Mouse (Mus musculus) CH12.LX (cell line): ENCODE data around the gene Cggbp1. TPM values are rescaled to one million over a fixed set of nuclear protein-coding genes. Genes with fewer than 3 reads are reported as not detected.

Experiments
- DNase-seq: peaks from one replicate; pipeline ENCODE4 v3.0.0-alpha.2; 2013; ENCODE audit errors: extremely low read depth
- H3K27ac ChIP-seq: 2 replicates; pipeline ENCODE4 v1.5.1; 2012; ENCODE audit warnings: low read depth, mild to moderate bottlenecking, control low read depth, moderate library complexity; ENCODE audit not compliant: insufficient read depth
- H3K27me3 ChIP-seq: replicated peaks from 2 replicates; pipeline ENCODE3; 2012; ENCODE audit warnings: inconsistent platforms
- H3K36me3 ChIP-seq, 2 experiments: replicated peaks in 1 of 2; 2 replicates each; pipeline versions ENCODE3 to v1.6.1; 2012; ENCODE audit warnings: inconsistent platforms in 1 of 2, low read length in 1 of 2, mild to moderate bottlenecking in 1 of 2, mixed read lengths in 1 of 2, moderate library complexity in 1 of 2; ENCODE audit not compliant: control insufficient read depth in 1 of 2, insufficient read depth in 1 of 2
- H3K4me1 ChIP-seq, 2 experiments: 2 replicates each; pipeline ENCODE4 v1.6.1; 2012; ENCODE audit warnings: inconsistent platforms in 1 of 2, moderate library complexity in 1 of 2; ENCODE audit not compliant: insufficient read depth in 2 of 2, control insufficient read depth in 1 of 2
- H3K4me2 ChIP-seq: 2 replicates; pipeline ENCODE4 v1.6.1; 2012; ENCODE audit warnings: low read depth, mild to moderate bottlenecking, control low read depth; ENCODE audit not compliant: poor library complexity, insufficient read depth, severe bottlenecking
- H3K4me3 ChIP-seq, 3 experiments: fragments of 150-350 bp in 1 of 3; sonication (generic) in 1 of 3; replicated peaks in 1 of 3; 2 replicates each; pipeline versions ENCODE3 to v1.5.1; 2011 to 2012; ENCODE audit warnings: low read depth in 2 of 3, low read length in 2 of 3, mild to moderate bottlenecking in 2 of 3, moderate library complexity in 2 of 3, control low read depth in 1 of 3, improper control_type of control experiment in 1 of 3, inconsistent platforms in 1 of 3, mixed read lengths in 1 of 3; ENCODE audit not compliant: poor library complexity in 1 of 3
- H3K79me2 ChIP-seq: replicated peaks from 2 replicates; pipeline ENCODE4 v1.6.1; 2012; ENCODE audit warnings: mild to moderate bottlenecking, moderate library complexity; ENCODE audit not compliant: control insufficient read depth, poor library complexity, insufficient read depth, severe bottlenecking; ENCODE audit errors: extremely low read depth
- H3K9ac ChIP-seq: 2 replicates; pipeline ENCODE4 v1.6.1; 2012; ENCODE audit warnings: low read depth, mild to moderate bottlenecking, control low read depth, moderate library complexity; ENCODE audit not compliant: insufficient read depth
- H3K9me3 ChIP-seq: replicated peaks from 2 replicates; pipeline ENCODE3; 2012; ENCODE audit warnings: low read length, inconsistent platforms, mixed read lengths
- BHLHE40 ChIP-seq: IDR thresholded peaks from 2 replicates; pipeline ENCODE4 v1.6.1; 2011; ENCODE audit warnings: mild to moderate bottlenecking, low read depth, low read length, improper control_type of control experiment
- CHD1 ChIP-seq: IDR thresholded peaks from 2 replicates; pipeline ENCODE4 v1.6.1; 2012; ENCODE audit warnings: low read depth, low read length, improper control_type of control experiment, inconsistent platforms
- CTCF ChIP-seq, 2 experiments: IDR thresholded peaks in 1 of 2; conservative IDR thresholded peaks in 1 of 2; 2 replicates each; pipeline ENCODE4 v1.5.1; 2011 to 2012; ENCODE audit warnings: low read depth in 2 of 2, low read length in 2 of 2, improper control_type of control experiment in 1 of 2, inconsistent platforms in 1 of 2, mild to moderate bottlenecking in 1 of 2, moderate library complexity in 1 of 2
- E2F4 ChIP-seq: IDR thresholded peaks from 2 replicates; pipeline ENCODE4 v1.6.1; 2011; ENCODE audit warnings: low read depth, low read length, improper control_type of control experiment; ENCODE audit not compliant: insufficient replicate concordance
- ELF1 ChIP-seq: IDR thresholded peaks from 2 replicates; pipeline ENCODE4 v1.6.1; 2014; ENCODE audit warnings: low read depth, mild to moderate bottlenecking, inconsistent platforms, low read length, improper control_type of control experiment
- EP300 ChIP-seq: IDR thresholded peaks from 2 replicates; pipeline ENCODE4 v1.6.1; 2011; ENCODE audit warnings: low read length, improper control_type of control experiment
- ETS1 ChIP-seq: conservative IDR thresholded peaks from 2 replicates; pipeline ENCODE4 v1.6.1; 2012; ENCODE audit warnings: low read depth, mild to moderate bottlenecking, inconsistent platforms, low read length, improper control_type of control experiment, moderate library complexity
- GABPA ChIP-seq: IDR thresholded peaks from 2 replicates; pipeline ENCODE4 v1.6.1; 2012; ENCODE audit warnings: low read depth, low read length, improper control_type of control experiment, inconsistent platforms; ENCODE audit not compliant: insufficient replicate concordance
- HCFC1 ChIP-seq: IDR thresholded peaks from 2 replicates; pipeline ENCODE4 v1.6.1; 2012; ENCODE audit warnings: low read depth, mild to moderate bottlenecking, inconsistent platforms, low read length, improper control_type of control experiment
- IRF4 ChIP-seq: IDR thresholded peaks from 2 replicates; pipeline ENCODE4 v1.6.1; 2014; ENCODE audit warnings: low read depth, mild to moderate bottlenecking, inconsistent platforms, low read length, improper control_type of control experiment
- JUN ChIP-seq: IDR thresholded peaks from 2 replicates; pipeline ENCODE4 v1.6.1; 2011; ENCODE audit warnings: low read depth, mild to moderate bottlenecking, low read length, improper control_type of control experiment, moderate library complexity; ENCODE audit not compliant: insufficient read depth
- JUND ChIP-seq: conservative IDR thresholded peaks from 2 replicates; pipeline ENCODE4 v1.6.1; 2011; ENCODE audit warnings: low read depth, low read length, improper control_type of control experiment
- KAT2A ChIP-seq: IDR thresholded peaks from 2 replicates; pipeline ENCODE4 v1.6.1; 2012; ENCODE audit warnings: low read length, improper control_type of control experiment, inconsistent platforms; ENCODE audit not compliant: insufficient replicate concordance
- MAFK ChIP-seq: IDR thresholded peaks from 2 replicates; pipeline ENCODE4 v1.6.1; 2011; ENCODE audit warnings: low read length, improper control_type of control experiment; ENCODE audit not compliant: insufficient replicate concordance
- MXI1 ChIP-seq: IDR thresholded peaks from 2 replicates; pipeline ENCODE4 v1.6.1; 2011; ENCODE audit warnings: mild to moderate bottlenecking, low read depth, low read length, improper control_type of control experiment
- MYC ChIP-seq: IDR thresholded peaks from 2 replicates; pipeline ENCODE4 v1.6.1; 2011; ENCODE audit warnings: low read depth, mild to moderate bottlenecking, improper control_type of control experiment, low read length
- NRF1 ChIP-seq: IDR thresholded peaks from 2 replicates; pipeline ENCODE4 v1.6.1; 2014; ENCODE audit warnings: low read depth, mild to moderate bottlenecking, inconsistent platforms, low read length, improper control_type of control experiment, moderate library complexity
- POLR2A ChIP-seq: IDR thresholded peaks from 2 replicates; pipeline ENCODE4 v1.6.1; 2011; ENCODE audit warnings: low read depth, mild to moderate bottlenecking, improper control_type of control experiment, low read length
- POLR2AphosphoS2 ChIP-seq: IDR thresholded peaks from 2 replicates; pipeline ENCODE4 v1.6.1; 2011; ENCODE audit warnings: low read depth, low read length, improper control_type of control experiment
- RAD21 ChIP-seq: IDR thresholded peaks from 2 replicates; pipeline ENCODE4 v1.6.1; 2011; ENCODE audit warnings: low read depth, mild to moderate bottlenecking, low read length, improper control_type of control experiment, moderate library complexity
- SIN3A ChIP-seq: IDR thresholded peaks from 2 replicates; pipeline ENCODE4 v1.6.1; 2012; ENCODE audit warnings: low read length, improper control_type of control experiment, inconsistent platforms
- SMC3 ChIP-seq: IDR thresholded peaks from 2 replicates; pipeline ENCODE4 v1.6.1; 2011; ENCODE audit warnings: low read depth, low read length, improper control_type of control experiment
- TBP ChIP-seq: conservative IDR thresholded peaks from 2 replicates; pipeline ENCODE4 v1.6.1; 2011; ENCODE audit warnings: low read depth, low read length, improper control_type of control experiment
- UBTF ChIP-seq: IDR thresholded peaks from 2 replicates; pipeline ENCODE4 v1.6.1; 2012; ENCODE audit warnings: low read depth, mild to moderate bottlenecking, inconsistent platforms, low read length, improper control_type of control experiment, moderate library complexity
- USF1 ChIP-seq: IDR thresholded peaks from 2 replicates; pipeline ENCODE4 v1.6.1; 2014; ENCODE audit warnings: low read depth, mild to moderate bottlenecking, inconsistent platforms, low read length, improper control_type of control experiment
- USF2 ChIP-seq: conservative IDR thresholded peaks from 2 replicates; pipeline ENCODE4 v1.6.1; 2011; ENCODE audit warnings: low read depth, low read length, improper control_type of control experiment
- ZC3H11A ChIP-seq: IDR thresholded peaks from 2 replicates; pipeline ENCODE4 v1.6.1; 2012; ENCODE audit warnings: low read depth, mild to moderate bottlenecking, inconsistent platforms, low read length, improper control_type of control experiment
- ZKSCAN1 ChIP-seq: IDR thresholded peaks from 2 replicates; pipeline ENCODE4 v1.6.1; 2012; ENCODE audit warnings: low read depth, inconsistent platforms, low read length, improper control_type of control experiment, borderline replicate concordance
- ZMIZ1 ChIP-seq: IDR thresholded peaks from 2 replicates; pipeline ENCODE4 v1.6.1; 2012; ENCODE audit warnings: low read depth, mild to moderate bottlenecking, inconsistent platforms, low read length, improper control_type of control experiment
- ZNF384 ChIP-seq: IDR thresholded peaks from 2 replicates; pipeline ENCODE4 v1.6.1; 2012; ENCODE audit warnings: low read depth, low read length, improper control_type of control experiment, inconsistent platforms
- dilution Hi-C: fragments of 300-500 bp; cut with MboI; formaldehyde crosslinking; loops from 2 replicates; pipeline ENCODE4 v1.14.3; 2020; ENCODE audit warnings: low sequenced_read_pairs; ENCODE audit not compliant: extremely low pct_unique_long_range_greater_than_20kb, extremely low pct_ligation_motif_present
- in situ Hi-C: fragments of 300-500 bp; cut with MboI; formaldehyde crosslinking; loops from 3 replicates; pipeline ENCODE4 v1.14.3; 2019; ENCODE audit warnings: low sequenced_read_pairs, low pct_ligation_motif_present, low pct_unique_long_range_greater_than_20kb, mixed read lengths
- polyA plus RNA-seq: library from polyadenylated mRNA; unstranded; fragments of >175 nt; gene quantifications from 2 replicates; pipeline ENCODE4 v1.2.1, GENCODE M21; 2012; ENCODE audit warnings: low read depth; ENCODE audit not compliant: insufficient read length
- total RNA-seq, 2 experiments: library from RNA; depleted of rRNA; stranded (reverse); fragments of 300-350 nt in 1 of 2; fragments of >200 nt in 1 of 2; gene quantifications; 2 replicates each; pipeline ENCODE4 v1.2.3; 2012 to 2014

The Cggbp1 gene
- total and polyA plus RNA-seq, 3 experiments, result 38.5 to 86.5 (median 71.1) TPM

- dilution Hi-C loops, result no loop called here
- peak overlapping the region; percentile 88 for H3K4me2 ChIP-seq
- peak; percentile 28 for DNase-seq
- H3K4me1 ChIP-seq, result peaks cover 6 to 28% of the 10 kb centered on the region in 2 experiments; a peak in 3 of 4 replicates
- H3K36me3 ChIP-seq, result no peaks in the 10 kb centered on the region
- H3K9me3 ChIP-seq, result no peaks in the 10 kb centered on the region
- H3K9ac ChIP-seq, result peak overlapping the region; percentile 70
- TF ChIP-seq NRF1, result no peak
- H3K27ac ChIP-seq, result no peak overlapping the region
- no peaks in the 10 kb centered on the region for H3K79me2 ChIP-seq
- H3K27me3 ChIP-seq, result no peaks in the 10 kb centered on the region
- peak overlapping the region in 2 of 3 experiments; percentile 73 to 99 for H3K4me3 ChIP-seq
- in situ Hi-C loops, result no loop called here
Observed at GRCm38 (mm10) chr16:64872841-64873240, 21.0 kb downstream of the Cggbp1 start.

GRCm38 (mm10) chr16:64873416-64874305 is 21.9 kb downstream of the Cggbp1 start:
- Histone ChIP-seq H3K27me3 (no peaks in the 10 kb centered on the region), H3K9ac (peak overlapping the region; percentile 61), H3K27ac (peak overlapping the region; percentile 77), H3K4me2 (peak overlapping the region; percentile 35), H3K9me3 (no peaks in the 10 kb centered on the region), H3K79me2 (no peaks in the 10 kb centered on the region), H3K4me1 (peaks cover 3 to 25% of the 10 kb centered on the region in 2 experiments; a peak in 3 of 4 replicates), H3K36me3 (no peaks in the 10 kb centered on the region), H3K4me3 (peak overlapping the region; percentile 69 to 99 (median 73))
- in situ Hi-C loops (no loop called here), dilution Hi-C loops (no loop called here)
- DNase-seq, result peak; percentile 93
- TF ChIP-seq POLR2AphosphoS2 (peak; percentile 88), USF1 (no peak), RAD21 (no peak; the same call in 1 of the 2 replicates), E2F4 (no peak; the same call in 1 of the 2 replicates), CTCF (conservative IDR thresholded peaks at IDR 0.05 in 1 of 2, IDR thresholded peaks at IDR 0.05 in 1 of 2; ENCODE audit: low read depth in 2 of 2, low read length in 2 of 2) (0 out of 4 replicates have a peak, but pooled peaks of 1 of the 2 experiments have one; percentile 1), UBTF (peak; percentile 76; the same call in 1 of the 2 replicates), KAT2A (peak; percentile 65; the same call in 1 of the 2 replicates), MAFK (peak; percentile 45; the same call in 1 of the 2 replicates), GABPA (no peak), MYC (peak; percentile 71), CHD1 (peak; percentile 69), ZC3H11A (no peak), HCFC1 (peak; percentile 57), JUN (no peak), SIN3A (peak; percentile 97), EP300 (peak; percentile 63), ZMIZ1 (peak; percentile 92), MXI1 (peak; percentile 79; the same call in 1 of the 2 replicates), TBP (peak; percentile 88), POLR2A (peak; percentile 83), ZNF384 (peak; percentile 23; the same call in 1 of the 2 replicates), USF2 (no peak), NRF1 (0 out of 2 replicates have a peak, but pooled peaks have one; percentile 34), BHLHE40 (peak; percentile 70), ELF1 (peak; percentile 57), IRF4 (peak; percentile 87), SMC3 (no peak), JUND (no peak), ZKSCAN1 (no peak), ETS1 (peak; percentile 72; the same call in 1 of the 2 replicates)
